Mouse (Mus musculus) limb, embryonic 14.5 days (tissue): ENCODE measurements around the gene Klf7. TPM values are rescaled to one million over a fixed set of nuclear protein-coding genes. Genes with fewer than 3 reads are reported as not detected.

Experiments used
- ATAC-seq: fragments of 200-750 bp; cut with Nextera tagmentation; 2 replicates; pipeline ENCODE4 v1.8.0; 2017; ENCODE audit warnings: low read depth, moderate number of reproducible peaks, moderate TSS enrichment; ENCODE audit not compliant: low FRiP score
- DNase-seq: peaks from one replicate; pipeline ENCODE4 v3.0.0-alpha.2; 2015; ENCODE audit warnings: low spot score
- H3K27ac ChIP-seq: fragments of 300-500 bp; sonication (generic); replicated peaks from 2 replicates; pipeline ENCODE4 v1.5.1; 2014; ENCODE audit warnings: low read depth, mild to moderate bottlenecking, low read length, moderate library complexity, mixed read lengths
- H3K27me3 ChIP-seq: fragments of 300-500 bp; sonication (generic); 2 replicates; pipeline ENCODE4 v1.6.1; 2014; ENCODE audit warnings: low read length, mixed read lengths; ENCODE audit not compliant: control insufficient read depth, insufficient read depth
- H3K36me3 ChIP-seq: fragments of 300-500 bp; sonication (generic); 2 replicates; pipeline ENCODE4 v1.6.1; 2014; ENCODE audit warnings: mild to moderate bottlenecking, low read length, moderate library complexity, mixed read lengths; ENCODE audit not compliant: control insufficient read depth, insufficient read depth
- H3K4me1 ChIP-seq: fragments of 300-500 bp; sonication (generic); 2 replicates; pipeline ENCODE4 v1.6.1; 2014; ENCODE audit warnings: antibody characterized with exemption, low read length, mixed read lengths; ENCODE audit not compliant: control insufficient read depth, insufficient read depth
- H3K4me2 ChIP-seq: fragments of 300-500 bp; sonication (generic); replicated peaks from 2 replicates; pipeline ENCODE4 v1.6.1; 2014; ENCODE audit warnings: low read depth, mild to moderate bottlenecking, low read length, moderate library complexity; ENCODE audit not compliant: severe bottlenecking
- H3K4me3 ChIP-seq: fragments of 300-500 bp; sonication (generic); replicated peaks from 2 replicates; pipeline ENCODE4 v1.5.1; 2014; ENCODE audit warnings: low read length
- H3K9ac ChIP-seq: fragments of 300-500 bp; sonication (generic); 2 replicates; pipeline ENCODE4 v1.6.1; 2014; ENCODE audit warnings: mild to moderate bottlenecking, low read depth, low read length, moderate library complexity; ENCODE audit not compliant: severe bottlenecking
- H3K9me3 ChIP-seq: fragments of 300-500 bp; sonication (generic); 2 replicates; pipeline ENCODE4 v1.6.1; 2016; ENCODE audit warnings: low read length; ENCODE audit not compliant: control insufficient read depth
- POLR2A ChIP-seq: fragments of 200-500 bp; IDR thresholded peaks from 2 replicates; pipeline ENCODE4 v1.8.0; 2012; ENCODE audit warnings: inconsistent platforms, mild to moderate bottlenecking, moderate library complexity, borderline replicate concordance; ENCODE audit not compliant: insufficient read depth, insufficient read length; ENCODE audit errors: extremely low read depth
- WGBS: fragments of 180-500 bp; shearing (Covaris S2); extraction: QIAGEN DNeasy Blood & Tissue Kit; methylation state at CpG from one replicate; pipeline ENCODE4 v1.1.7; 2014; 5-methylcytosine and 5-hydroxymethylcytosine counted together
- polyA plus RNA-seq, 2 experiments: library from polyadenylated mRNA; depleted of rRNA in 1 of 2; stranded (reverse) in 1 of 2; unstranded in 1 of 2; fragments of >200 nt; fragmentation: Nextera tagmentation in 1 of 2; extraction: Ambion mirVana in 1 of 2; gene quantifications; 2 replicates each; pipeline versions ENCODE4 v1.2.1 to v1.2.3; 2012 to 2014

The Klf7 gene
- polyA plus RNA-seq, 2 experiments, result 10.2 to 18.7 TPM

DNA sequence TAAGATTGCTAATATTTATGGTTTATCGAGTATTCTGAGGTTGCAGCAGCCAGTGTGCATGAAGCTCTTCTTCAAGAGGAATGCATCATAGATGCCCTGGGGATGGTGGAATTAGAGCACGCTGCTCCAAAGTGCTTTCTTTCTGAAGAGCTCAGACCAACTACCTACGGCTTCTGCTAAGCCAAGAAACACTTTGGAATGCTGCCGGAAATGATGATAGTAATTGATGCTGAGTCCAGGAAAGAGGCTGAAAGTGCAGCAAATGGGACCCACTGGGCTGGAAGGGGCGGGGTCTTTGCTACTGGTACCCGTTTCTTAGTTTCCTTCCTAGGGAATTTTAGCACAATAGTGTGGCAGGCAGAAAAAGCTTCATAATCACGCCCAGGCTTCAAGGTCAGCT, 62.0 kb downstream of the Klf7 start:
- Histone ChIP-seq H3K27ac (no peak overlapping the region), H3K4me3 (no peak overlapping the region), H3K36me3 (no peaks in the 10 kb centered on the region), H3K27me3 (no peaks in the 10 kb centered on the region), H3K4me2 (no peak overlapping the region), H3K4me1 (peaks cover 18% of the 10 kb centered on the region), H3K9ac (no peak overlapping the region), H3K9me3 (no peaks in the 10 kb centered on the region)
- WGBS, result 66% methylated on average over 7 of the region's 7 CpGs
- DNase-seq (no peak), ATAC-seq (no peak)
- no peak for TF ChIP-seq POLR2A

DNA sequence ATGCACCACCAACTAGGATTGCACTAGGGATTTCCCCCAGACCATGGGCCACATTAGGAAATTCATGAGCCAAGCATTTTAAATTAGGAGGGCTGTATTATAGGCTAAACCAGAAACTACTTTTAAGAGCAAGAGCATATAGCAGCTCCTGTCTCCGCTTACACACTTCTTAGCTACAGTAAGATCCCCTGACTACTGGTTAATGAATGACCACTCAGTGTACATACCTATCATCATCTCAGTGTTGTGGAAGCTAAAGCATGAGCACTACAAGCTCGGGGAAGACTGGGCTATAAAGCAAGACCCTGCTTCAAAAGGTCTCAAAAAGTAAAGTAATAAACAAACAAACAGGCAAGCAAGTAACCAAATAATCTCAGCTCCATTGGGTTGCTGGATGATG, 65.5 kb downstream of the Klf7 start:
- ATAC-seq, result no peak
- no peak overlapping the region for H3K4me3 ChIP-seq

DNA sequence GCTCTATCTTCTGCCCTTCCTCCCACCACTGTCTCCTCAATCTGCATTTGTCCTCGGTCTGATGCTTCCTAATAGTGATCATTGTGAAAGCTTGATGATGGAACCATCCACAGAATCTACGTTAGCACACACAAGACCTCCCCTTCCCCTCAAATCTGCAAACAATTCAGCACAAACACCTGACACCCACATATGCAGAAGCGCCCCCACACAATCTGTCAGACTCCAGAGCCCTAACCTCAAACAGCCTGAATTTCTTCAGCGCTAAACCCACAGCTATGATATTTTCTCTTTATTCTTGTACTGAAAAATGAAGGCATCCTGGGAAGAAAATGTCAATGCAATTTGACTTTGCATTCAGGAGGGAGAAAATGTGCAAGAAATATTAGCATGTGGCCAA, 66.1 kb downstream of the Klf7 start:
- Histone ChIP-seq H3K9me3 (no peaks in the 10 kb centered on the region), H3K36me3 (no peaks in the 10 kb centered on the region), H3K27me3 (no peaks in the 10 kb centered on the region), H3K4me1 (peaks cover 10% of the 10 kb centered on the region), H3K9ac (no peak overlapping the region), H3K27ac (no peak overlapping the region), H3K4me2 (no peak overlapping the region), H3K4me3 (no peak overlapping the region)
- no peak for TF ChIP-seq POLR2A
- no peak for ATAC-seq
- 87% methylated on average over 4 of the region's 4 CpGs for WGBS
- DNase-seq, result no peak

More for the DNA sequence above, 65.5 kb downstream of the Klf7 start:
- Histone ChIP-seq H3K4me1 (peaks cover 16% of the 10 kb centered on the region), H3K27me3 (no peaks in the 10 kb centered on the region), H3K9ac (no peak overlapping the region), H3K36me3 (no peaks in the 10 kb centered on the region), H3K4me2 (no peak overlapping the region), H3K27ac (no peak overlapping the region), H3K9me3 (no peaks in the 10 kb centered on the region)
- TF ChIP-seq POLR2A, result no peak
- WGBS, result 82% methylated on average over 2 of the region's 2 CpGs
- no peak for DNase-seq

DNA sequence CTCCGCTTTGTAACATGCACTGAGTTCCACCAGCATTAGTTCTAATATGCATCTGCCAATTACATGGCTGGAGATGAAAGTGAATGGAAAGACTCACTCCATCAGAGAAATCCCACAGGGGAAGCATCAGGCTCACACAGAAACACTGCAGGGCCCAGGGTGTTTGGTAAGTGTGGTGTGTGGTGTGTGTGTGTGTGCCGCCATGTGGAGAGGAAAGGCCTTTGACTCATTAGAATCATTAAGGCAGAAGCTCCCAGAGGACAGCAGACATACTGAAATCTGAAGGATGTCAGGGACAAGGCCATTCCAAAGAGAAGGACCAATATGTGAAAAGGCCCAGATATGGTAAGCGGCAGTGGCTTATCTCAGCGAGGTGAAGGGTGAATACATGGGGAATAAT, 66.9 kb downstream of the Klf7 start:
- H3K4me3 ChIP-seq, result no peak overlapping the region
- H3K4me1 ChIP-seq, result peaks cover 2% of the 10 kb centered on the region; the same call in 1 of the 2 replicates
- no peak overlapping the region for H3K9ac ChIP-seq
- DNase-seq, result no peak
- no peaks in the 10 kb centered on the region for H3K9me3 ChIP-seq
- ATAC-seq, result no peak
- H3K4me2 ChIP-seq, result no peak overlapping the region
- no peaks in the 10 kb centered on the region for H3K36me3 ChIP-seq
- no peak overlapping the region for H3K27ac ChIP-seq
- TF ChIP-seq POLR2A, result no peak
- no peaks in the 10 kb centered on the region for H3K27me3 ChIP-seq
- WGBS, result 94% methylated on average over 4 of the region's 4 CpGs

DNA sequence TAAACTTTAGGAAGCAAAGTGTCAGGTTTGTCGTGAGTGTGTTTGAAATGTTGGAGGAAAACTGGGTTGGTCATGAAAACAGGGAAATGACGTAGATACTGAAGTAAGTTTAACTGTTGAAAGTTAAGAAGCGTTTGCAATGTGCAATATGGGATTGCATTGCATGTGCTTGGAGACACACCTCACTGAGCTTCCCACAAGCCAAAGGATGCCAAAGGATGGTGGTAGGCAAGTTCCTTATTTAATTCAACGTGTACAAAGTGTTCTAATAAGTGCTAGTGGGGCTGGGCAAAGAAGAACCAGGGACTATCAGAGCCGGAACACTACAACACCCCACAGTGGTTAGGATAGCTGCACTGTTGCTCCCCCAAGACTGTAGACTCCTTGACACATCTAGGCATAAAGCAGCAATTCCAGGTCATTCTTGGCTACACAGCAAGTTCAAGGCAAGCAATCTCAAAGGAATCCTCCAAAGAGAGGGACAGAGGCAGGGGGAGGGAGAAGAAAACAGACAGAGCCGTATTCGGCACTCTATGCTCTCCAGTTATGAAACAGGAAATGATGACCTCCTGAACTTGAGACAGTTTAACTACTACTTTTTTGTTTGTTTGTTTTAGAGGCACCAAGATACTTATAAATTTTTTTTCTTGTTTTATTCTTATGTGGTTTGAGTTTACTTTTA, 69.9 kb downstream of the Klf7 start:
- Histone ChIP-seq H3K27ac (no peak overlapping the region), H3K36me3 (no peaks in the 10 kb centered on the region), H3K4me3 (no peak overlapping the region), H3K4me2 (no peak overlapping the region), H3K9me3 (no peaks in the 10 kb centered on the region), H3K9ac (no peak overlapping the region), H3K27me3 (no peaks in the 10 kb centered on the region), H3K4me1 (no peaks in the 10 kb centered on the region)
- DNase-seq, result no peak
- 80% methylated on average over 7 of the region's 7 CpGs for WGBS
- no peak for ATAC-seq
- TF ChIP-seq POLR2A, result no peak
